Mouse (Mus musculus) small intestine, adult 2 months (tissue): ENCODE results near the gene Rnf216. TPM values are rescaled to one million over a fixed set of nuclear protein-coding genes. Genes with fewer than 3 reads are reported as not detected.

Experiments used
- H3K27ac ChIP-seq: fragments of 200-500 bp; 2 replicates; pipeline ENCODE4 v1.5.1; 2012; ENCODE audit warnings: low read depth, low read length, control low read depth, inconsistent platforms; ENCODE audit not compliant: insufficient read depth
- H3K27me3 ChIP-seq: fragments of 200-500 bp; 2 replicates; pipeline ENCODE4 v1.6.1; 2012; ENCODE audit warnings: mild to moderate bottlenecking, moderate library complexity, low read length, inconsistent platforms; ENCODE audit not compliant: control insufficient read depth, insufficient read depth
- H3K36me3 ChIP-seq: fragments of 200-500 bp; 2 replicates; pipeline ENCODE4 v1.6.1; 2012; ENCODE audit warnings: mild to moderate bottlenecking, low read length, control low read depth, inconsistent platforms; ENCODE audit not compliant: control insufficient read depth, insufficient read depth
- H3K4me1 ChIP-seq: fragments of 200-500 bp; 2 replicates; pipeline ENCODE4 v1.6.1; 2012; ENCODE audit warnings: low read length, inconsistent platforms, mixed read lengths; ENCODE audit not compliant: control insufficient read depth, insufficient read depth, insufficient read length
- H3K4me3 ChIP-seq: fragments of 200-500 bp; 2 replicates; pipeline ENCODE4 v1.5.1; 2012; ENCODE audit warnings: low read depth, mild to moderate bottlenecking, control low read depth, inconsistent platforms, low read length, moderate library complexity
- CTCF ChIP-seq: fragments of 200-500 bp; IDR thresholded peaks from 2 replicates; pipeline ENCODE4 v1.5.1; 2012; ENCODE audit warnings: low read depth, mild to moderate bottlenecking, control low read depth, inconsistent platforms, low read length, moderate library complexity, mixed read lengths; ENCODE audit not compliant: insufficient replicate concordance, insufficient read length; ENCODE audit errors: extremely low read depth
- POLR2A ChIP-seq: fragments of 200-500 bp; IDR thresholded peaks from 2 replicates; pipeline ENCODE4 v1.6.1; 2012; ENCODE audit warnings: low read depth, mild to moderate bottlenecking, control low read depth, inconsistent platforms, low read length, moderate library complexity
- WGBS: fragments of 180-500 bp; shearing (Covaris S2); methylation state at CpG from one replicate; pipeline ENCODE4 v1.1.7; 2018; 5-methylcytosine and 5-hydroxymethylcytosine counted together
- polyA plus RNA-seq: library from polyadenylated mRNA; depleted of rRNA; stranded (reverse); fragments of >200 nt; gene quantifications from 2 replicates; pipeline ENCODE4 v1.2.3, GENCODE M21; 2012; rRNA removed

Gene Rnf216
- polyA plus RNA-seq, 1 experiment: 24.3 TPM

DNA sequence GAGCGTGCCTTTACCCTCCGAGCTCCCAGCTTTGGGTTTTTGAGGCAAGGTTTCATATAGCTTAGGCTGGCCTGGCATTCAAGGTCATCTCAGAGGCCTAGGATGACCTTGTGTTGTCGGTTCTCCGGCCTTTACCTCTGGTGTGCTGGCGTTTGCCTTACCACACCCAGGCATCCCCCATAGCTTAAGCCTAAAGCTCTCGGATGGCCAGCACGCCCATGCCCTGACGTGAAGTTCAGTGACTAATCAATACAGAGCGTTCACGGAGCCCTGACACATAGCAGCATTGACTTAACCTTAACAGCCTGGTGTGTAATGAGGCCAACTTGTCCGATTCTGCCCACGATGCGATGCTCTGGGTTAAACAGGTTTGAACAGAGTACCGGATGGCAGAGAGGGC, 154.3 kb downstream of the Rnf216 start:
- TF ChIP-seq CTCF: no peak
- no peak for TF ChIP-seq POLR2A
- WGBS: 81% methylated on average over 14 of the region's 14 CpGs
- H3K27ac ChIP-seq: no peak overlapping the region

GRCm38 (mm10) chr5:142956956-142957703, 155.7 kb downstream of the Rnf216 start:
- 56% methylated on average over 6 of the region's 6 CpGs for WGBS
- no peaks in the 10 kb centered on the region for H3K36me3 ChIP-seq

More for the DNA sequence above, 154.3 kb downstream of the Rnf216 start:
- H3K36me3 ChIP-seq: no peaks in the 10 kb centered on the region
- peaks cover 37% of the 10 kb centered on the region for H3K27me3 ChIP-seq
- H3K4me1 ChIP-seq: peaks cover 13% of the 10 kb centered on the region
- H3K4me3 ChIP-seq: no peak overlapping the region

DNA sequence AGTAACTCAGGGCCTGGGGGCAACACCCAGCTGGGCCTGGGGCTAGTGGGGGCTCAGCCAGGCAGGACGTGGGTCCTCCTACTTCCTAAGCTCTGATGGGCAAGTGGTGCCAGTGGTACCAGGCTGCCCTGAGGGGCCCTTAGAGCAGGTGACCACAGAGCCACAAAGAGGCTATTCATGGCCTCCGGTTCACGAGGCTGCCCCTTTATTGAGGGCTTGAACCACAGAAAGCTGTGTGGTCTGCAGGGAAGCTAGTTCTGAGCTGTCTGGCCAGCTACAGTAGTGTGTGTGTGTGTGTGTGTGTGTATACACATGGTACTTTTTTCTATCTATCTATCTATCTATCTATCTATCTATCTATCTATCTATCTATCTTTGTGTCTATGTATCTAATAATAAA, 159.2 kb downstream of the Rnf216 start:
- Histone ChIP-seq H3K4me3 (no peak overlapping the region), H3K4me1 (no peaks in the 10 kb centered on the region), H3K27me3 (no peaks in the 10 kb centered on the region), H3K36me3 (no peaks in the 10 kb centered on the region), H3K27ac (no peak overlapping the region)
- WGBS: 84% methylated on average over 3 of the region's 3 CpGs
- TF ChIP-seq POLR2A (no peak), CTCF (no peak)

More at GRCm38 (mm10) chr5:142956956-142957703, 155.7 kb downstream of the Rnf216 start:
- no peak overlapping the region for H3K27ac ChIP-seq
- TF ChIP-seq POLR2A: no peak
- TF ChIP-seq CTCF: no peak
- H3K4me1 ChIP-seq: peaks cover 13% of the 10 kb centered on the region
- H3K4me3 ChIP-seq: no peak overlapping the region
- peaks cover 25% of the 10 kb centered on the region for H3K27me3 ChIP-seq

DNA sequence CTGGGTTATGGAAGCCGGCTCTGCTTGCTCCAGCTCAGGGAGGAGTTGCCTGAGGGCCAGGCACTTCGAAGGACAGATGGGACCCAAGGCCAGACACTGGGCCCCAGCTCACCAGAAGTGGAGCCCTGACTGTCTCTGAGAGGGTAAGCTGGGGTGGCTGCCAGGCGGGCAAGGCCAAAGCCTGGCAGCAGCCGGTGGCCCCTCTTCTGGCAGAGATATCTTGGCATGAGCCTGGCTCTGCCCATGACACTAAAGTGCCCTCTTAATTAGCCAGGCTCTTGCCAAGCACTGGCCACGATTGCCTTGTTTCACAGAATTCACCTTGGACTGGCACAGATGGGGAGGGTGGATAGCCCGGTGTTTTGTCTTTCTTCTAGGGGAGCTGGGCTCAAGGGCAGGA, 162.4 kb downstream of the Rnf216 start:
- no peaks in the 10 kb centered on the region for H3K36me3 ChIP-seq
- TF ChIP-seq CTCF: no peak
- TF ChIP-seq POLR2A: no peak
- no peaks in the 10 kb centered on the region for H3K4me1 ChIP-seq
- H3K27me3 ChIP-seq: no peaks in the 10 kb centered on the region
- H3K4me3 ChIP-seq: no peak overlapping the region
- 76% methylated on average over 6 of the region's 6 CpGs for WGBS
- no peak overlapping the region for H3K27ac ChIP-seq

GRCm38 (mm10) chr5:142949580-142949979, 163.2 kb downstream of the Rnf216 start:
- H3K36me3 ChIP-seq: no peaks in the 10 kb centered on the region
- H3K4me3 ChIP-seq: no peak overlapping the region
- no peaks in the 10 kb centered on the region for H3K4me1 ChIP-seq
- WGBS: 62% methylated on average over 6 of the region's 6 CpGs
- H3K27me3 ChIP-seq: no peaks in the 10 kb centered on the region
- no peak for TF ChIP-seq POLR2A
- TF ChIP-seq CTCF: no peak
- H3K27ac ChIP-seq: no peak overlapping the region

GRCm38 (mm10) chr5:142947460-142947859, 165.3 kb downstream of the Rnf216 start:
- Histone ChIP-seq H3K36me3 (no peaks in the 10 kb centered on the region), H3K4me1 (no peaks in the 10 kb centered on the region), H3K27ac (no peak overlapping the region), H3K27me3 (no peaks in the 10 kb centered on the region), H3K4me3 (no peak overlapping the region)
- no peak for TF ChIP-seq CTCF
- no peak for TF ChIP-seq POLR2A
- WGBS: 45% methylated on average over 7 of the region's 7 CpGs

GRCm38 (mm10) chr5:142944979-142945682, 167.7 kb downstream of the Rnf216 start:
- H3K4me1 ChIP-seq: no peaks in the 10 kb centered on the region
- 71% methylated on average over 8 of the region's 8 CpGs for WGBS
- no peaks in the 10 kb centered on the region for H3K27me3 ChIP-seq
- no peak overlapping the region for H3K27ac ChIP-seq
- no peak overlapping the region for H3K4me3 ChIP-seq
- no peaks in the 10 kb centered on the region for H3K36me3 ChIP-seq
- TF ChIP-seq CTCF (no peak), POLR2A (no peak)

Other genes with a start within 250 kb of the Rnf216 start
- 17.0 and 28.4 TPM in 2 replicates for gene Fbxl18, start 217.6 kb downstream of the Rnf216 start, polyA plus RNA-seq
- gene Actb, start 206.2 kb downstream of the Rnf216 start, polyA plus RNA-seq: 4,701 and 11,894 TPM in 2 replicates
- 12.3 and 15.0 TPM in 2 replicates for gene Fscn1, start 152.7 kb downstream of the Rnf216 start, polyA plus RNA-seq
- gene Olfr718-ps1, start 34.6 kb upstream of the Rnf216 start, polyA plus RNA-seq: not detected in 2 replicates
- gene Rbak, start 67.8 kb upstream of the Rnf216 start, polyA plus RNA-seq: 1.3 and 1.4 TPM in 2 replicates
- not detected in 2 replicates for gene Spdye4b, start 68.0 kb upstream of the Rnf216 start, polyA plus RNA-seq
- not detected in 2 replicates for gene Spdye4a, start 113.9 kb upstream of the Rnf216 start, polyA plus RNA-seq
- 2.4 and 2.6 TPM in 2 replicates for gene Zfp12, start 122.2 kb upstream of the Rnf216 start, polyA plus RNA-seq
- 3.5 and 5.6 TPM in 2 replicates for gene Zfp316, start 157.0 kb upstream of the Rnf216 start, polyA plus RNA-seq
- gene Zfp853, start 180.6 kb upstream of the Rnf216 start, polyA plus RNA-seq: 0.34 and 0.35 TPM in 2 replicates
- gene E130309D02Rik, start 202.4 kb upstream of the Rnf216 start, polyA plus RNA-seq: 19.8 and 28.2 TPM in 2 replicates
- 24.4 and 44.6 TPM in 2 replicates for gene Zdhhc4, start 216.3 kb upstream of the Rnf216 start, polyA plus RNA-seq
- 0.09 and 0.22 TPM in 2 replicates for gene Grid2ip, start 244.3 kb upstream of the Rnf216 start, polyA plus RNA-seq